Mouse (Mus musculus): ENCODE results near the gene Cox20. TPM values are rescaled to one million over a fixed set of nuclear protein-coding genes. Genes with fewer than 3 reads are reported as not detected.
A peak's percentile ranks its signal among the peaks of the same experiment; 100 is the strongest.

Cox20 gene
- polyA plus RNA-seq, 1 experiment from 2014 or later, result 134 TPM

DNA sequence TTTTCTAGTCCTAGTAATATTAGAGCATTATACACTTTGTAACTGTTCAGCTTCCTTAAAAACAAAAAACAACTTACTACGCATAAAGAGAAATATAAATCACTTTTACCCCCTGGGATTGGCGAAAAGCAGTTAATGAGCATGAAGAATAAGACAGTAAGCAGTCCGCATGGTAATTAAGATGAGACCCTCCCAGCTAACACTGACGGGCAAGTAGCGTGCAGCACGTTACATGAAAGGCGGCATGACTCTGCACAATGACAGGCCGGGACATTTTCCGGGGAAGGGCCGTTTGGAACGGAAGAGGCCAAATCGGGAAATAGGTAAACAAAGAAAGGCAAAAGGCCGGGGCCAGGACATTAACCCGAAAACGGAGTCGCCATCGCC is 935 bp upstream of the Cox20 start:
- H3K27ac ChIP-seq, result peak overlapping the region; percentile 100
- no peaks in the 10 kb centered on the region for H3K9me3 ChIP-seq (ENCODE audit: control insufficient read depth, low read length)
- WGBS, result under 1% methylated on average over 17 of the region's 17 CpGs
- no peaks in the 10 kb centered on the region for H3K27me3 ChIP-seq (ENCODE audit: control insufficient read depth, insufficient read depth, low read length)
- peak overlapping the region; percentile 97 for H3K4me2 ChIP-seq (replicated peaks)
- peak; percentile 73 for ATAC-seq (ENCODE audit: low FRiP score)
- peak overlapping the region; percentile 82 for H3K9ac ChIP-seq
- H3K36me3 ChIP-seq (replicated peaks; ENCODE audit: control insufficient read depth, insufficient read depth), result peaks cover 24% of the 10 kb centered on the region
- H3K4me3 ChIP-seq (replicated peaks; ENCODE audit: low read length), result peak overlapping the region; percentile 70
- DNase-seq (ENCODE audit: low spot score), result peak; percentile 84
- H3K4me1 ChIP-seq (replicated peaks; ENCODE audit: control insufficient read depth, insufficient read depth, low read length), result peaks cover 34% of the 10 kb centered on the region

DNA sequence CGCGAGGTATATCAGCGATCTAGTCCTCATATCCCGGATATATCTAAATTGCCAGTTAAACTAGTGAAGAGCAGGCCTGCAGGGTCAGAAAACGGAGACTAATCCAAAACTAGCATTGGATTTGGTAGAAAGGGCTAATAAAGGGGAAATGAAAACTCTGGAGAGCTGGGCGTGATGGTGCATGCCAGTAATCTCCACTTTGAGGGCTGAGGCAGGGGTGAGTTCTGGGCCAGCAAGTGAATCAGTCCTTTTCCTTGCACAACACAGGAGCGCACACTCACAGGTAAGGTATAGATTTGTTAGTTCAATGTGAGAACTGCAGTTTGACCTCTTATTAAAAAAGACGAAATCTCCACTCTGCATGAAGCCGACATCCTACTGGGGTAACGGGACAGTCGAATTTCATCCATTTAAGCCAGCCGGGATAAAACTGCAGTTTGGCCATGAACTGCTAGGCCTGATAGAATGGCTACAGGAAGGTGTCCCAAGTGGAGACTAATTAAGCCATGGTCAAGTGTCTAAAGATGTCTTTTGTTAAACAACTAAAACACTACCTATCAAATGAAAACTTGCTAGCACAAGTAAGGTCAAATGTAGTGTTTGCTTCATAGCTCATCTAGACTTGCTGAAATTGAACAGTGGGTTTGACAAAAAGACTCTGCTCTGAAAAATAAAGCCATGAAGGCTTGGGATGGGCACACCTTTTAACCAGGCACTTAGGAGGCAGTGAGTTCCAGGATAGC is 536 bp downstream of the Cox20 start:
- ATAC-seq (ENCODE audit: low FRiP score) (peak; percentile 7; the same call in 1 of the 2 replicates), DNase-seq (ENCODE audit: low spot score) (peak; percentile 56)
- no peaks in the 10 kb centered on the region for H3K9me3 ChIP-seq (ENCODE audit: control insufficient read depth, low read length)
- H3K9ac ChIP-seq, result peak overlapping the region; percentile 82
- peak overlapping the region; percentile 100 for H3K27ac ChIP-seq
- H3K4me2 ChIP-seq (replicated peaks), result peak overlapping the region; percentile 97
- peaks cover 34% of the 10 kb centered on the region for H3K4me1 ChIP-seq (replicated peaks; ENCODE audit: control insufficient read depth, insufficient read depth, low read length)
- under 1% methylated on average over 12 of the region's 12 CpGs for WGBS
- peak overlapping the region; percentile 70 for H3K4me3 ChIP-seq (replicated peaks; ENCODE audit: low read length)
- H3K36me3 ChIP-seq (replicated peaks; ENCODE audit: control insufficient read depth, insufficient read depth), result peaks cover 36% of the 10 kb centered on the region
- H3K27me3 ChIP-seq (ENCODE audit: control insufficient read depth, insufficient read depth, low read length), result no peaks in the 10 kb centered on the region

DNA sequence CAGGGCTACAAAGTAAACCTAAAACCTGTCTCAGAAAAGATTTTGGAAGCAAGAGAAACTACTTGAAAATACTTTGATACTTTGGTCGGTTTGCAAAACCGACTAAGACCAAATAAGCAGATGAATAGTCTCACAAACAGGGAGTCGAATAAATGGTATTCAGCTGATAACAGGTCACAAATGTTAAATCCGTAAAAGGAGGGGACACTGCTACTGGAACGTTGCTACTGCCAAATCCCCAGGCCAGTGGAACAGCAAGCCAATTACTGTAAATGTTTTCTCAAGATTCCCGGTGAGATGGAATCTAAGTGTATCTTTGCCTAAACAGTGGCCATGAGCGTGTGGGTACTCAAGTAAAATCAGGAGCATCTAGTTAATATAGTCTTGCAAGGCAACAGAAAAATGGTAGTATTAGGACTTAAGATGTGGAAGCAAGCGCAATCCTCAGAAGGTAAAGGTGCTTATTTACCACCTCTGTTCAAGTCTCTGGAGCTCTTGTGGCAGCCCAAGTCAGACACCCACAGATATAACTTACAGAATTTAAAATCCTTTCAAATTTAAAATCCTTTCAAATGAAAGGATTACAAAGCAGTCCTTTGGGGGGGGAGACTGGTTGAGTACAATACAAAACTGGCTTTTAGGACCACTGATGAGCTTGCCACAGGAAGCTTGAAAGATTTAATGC is 1.2 kb downstream of the Cox20 start:
- no peak for ATAC-seq (ENCODE audit: low FRiP score)
- no peak for DNase-seq (ENCODE audit: low spot score)
- Histone ChIP-seq H3K27me3 (ENCODE audit: control insufficient read depth, insufficient read depth, low read length) (no peaks in the 10 kb centered on the region), H3K4me2 (replicated peaks) (peak overlapping the region; percentile 97), H3K36me3 (replicated peaks; ENCODE audit: control insufficient read depth, insufficient read depth) (peaks cover 43% of the 10 kb centered on the region), H3K9ac (peak overlapping the region; percentile 82), H3K27ac (peak overlapping the region; percentile 100), H3K4me3 (replicated peaks; ENCODE audit: low read length) (peak overlapping the region; percentile 70), H3K4me1 (replicated peaks; ENCODE audit: control insufficient read depth, insufficient read depth, low read length) (peaks cover 34% of the 10 kb centered on the region), H3K9me3 (ENCODE audit: control insufficient read depth, low read length) (no peaks in the 10 kb centered on the region)
- whole genome bisulfite sequencing, result 21% methylated on average over 8 of the region's 8 CpGs

DNA sequence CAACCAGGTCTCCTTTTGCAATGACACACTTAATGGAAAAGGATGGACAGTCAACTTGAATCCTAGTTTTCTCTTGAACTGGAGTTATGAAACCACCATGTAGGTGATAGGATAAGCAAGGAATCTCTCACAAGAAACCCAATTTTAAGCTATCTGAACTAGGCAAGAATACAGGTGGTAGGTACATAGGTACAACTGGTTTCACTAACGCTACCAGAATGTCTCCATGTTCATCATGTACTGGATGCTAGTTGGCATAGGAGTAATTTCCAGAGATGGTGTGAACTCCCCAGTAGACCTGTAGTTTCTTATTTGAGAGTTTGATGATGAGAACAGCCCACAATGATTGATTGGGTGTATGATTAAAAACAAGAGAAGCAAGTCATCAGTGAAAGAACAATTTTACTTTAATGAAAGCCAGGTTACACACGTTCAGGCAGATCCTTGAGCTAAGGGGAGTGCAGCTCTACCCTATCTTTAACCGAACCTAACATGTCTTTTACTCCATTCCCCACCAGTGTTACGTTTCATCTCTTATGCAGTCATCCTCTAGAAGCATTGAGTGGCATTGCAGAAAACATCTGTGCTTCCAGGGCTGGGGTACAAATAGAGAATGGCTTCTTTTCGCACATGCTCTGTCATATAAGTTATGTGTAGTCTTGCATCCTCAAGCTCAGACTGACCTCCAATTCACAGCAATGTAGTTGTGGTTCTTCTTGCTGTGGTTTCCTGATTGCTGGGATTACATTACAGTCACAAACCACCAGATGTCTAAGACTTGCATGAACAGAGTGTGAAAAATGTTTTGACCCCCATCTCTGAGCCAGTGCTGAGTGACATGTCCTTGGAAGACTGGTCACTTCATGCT is 2.0 kb downstream of the Cox20 start:
- peaks cover 34% of the 10 kb centered on the region for H3K4me1 ChIP-seq (replicated peaks; ENCODE audit: control insufficient read depth, insufficient read depth, low read length)
- H3K9ac ChIP-seq, result peak overlapping the region; percentile 82
- H3K4me3 ChIP-seq (replicated peaks; ENCODE audit: low read length), result peak overlapping the region; percentile 70
- 39% methylated on average over 5 of the region's 5 CpGs for WGBS
- H3K9me3 ChIP-seq (ENCODE audit: control insufficient read depth, low read length), result no peaks in the 10 kb centered on the region
- H3K27me3 ChIP-seq (ENCODE audit: control insufficient read depth, insufficient read depth, low read length), result no peaks in the 10 kb centered on the region
- no peak for ATAC-seq (ENCODE audit: low FRiP score)
- H3K4me2 ChIP-seq (replicated peaks), result peak overlapping the region; percentile 97
- peak overlapping the region; percentile 100 for H3K27ac ChIP-seq
- no peak for DNase-seq (ENCODE audit: low spot score)
- peaks cover 51% of the 10 kb centered on the region for H3K36me3 ChIP-seq (replicated peaks; ENCODE audit: control insufficient read depth, insufficient read depth)

DNA sequence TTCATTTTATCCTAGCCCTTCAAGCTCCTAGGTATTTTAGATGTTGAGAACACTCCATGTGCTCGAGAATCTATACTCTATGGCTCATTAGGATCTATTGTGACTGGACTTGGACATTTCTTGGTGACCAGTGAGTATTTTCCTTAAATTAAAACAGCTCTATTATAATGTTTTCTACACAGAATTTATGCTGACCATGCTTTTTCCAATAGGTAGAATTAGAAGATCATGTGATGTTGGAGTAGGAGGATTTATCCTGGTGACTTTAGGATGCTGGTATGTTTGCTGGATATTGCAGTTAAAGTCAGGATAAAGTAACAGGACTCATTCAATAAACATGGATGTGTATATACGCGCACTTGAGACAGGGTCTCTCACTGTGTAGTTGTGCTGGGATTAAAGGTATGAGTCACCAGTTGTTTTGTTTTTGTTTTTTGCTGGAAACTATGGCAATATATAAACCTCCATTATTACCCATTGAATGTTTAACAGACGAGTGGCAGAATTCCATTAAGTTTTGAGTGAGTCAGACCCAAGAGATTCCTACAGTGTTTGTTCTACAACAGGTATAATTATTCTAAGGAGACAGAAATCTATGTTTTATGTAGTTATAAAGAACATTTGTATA is 2.9 kb downstream of the Cox20 start:
- WGBS, result 60% methylated on average over 4 of the region's 4 CpGs
- no peaks in the 10 kb centered on the region for H3K27me3 ChIP-seq (ENCODE audit: control insufficient read depth, insufficient read depth, low read length)
- H3K36me3 ChIP-seq (replicated peaks; ENCODE audit: control insufficient read depth, insufficient read depth), result peaks cover 58% of the 10 kb centered on the region
- H3K4me1 ChIP-seq (replicated peaks; ENCODE audit: control insufficient read depth, insufficient read depth, low read length), result peaks cover 29% of the 10 kb centered on the region
- no peak overlapping the region for H3K27ac ChIP-seq
- H3K9me3 ChIP-seq (ENCODE audit: control insufficient read depth, low read length), result no peaks in the 10 kb centered on the region
- no peak overlapping the region for H3K9ac ChIP-seq
- no peak for ATAC-seq (ENCODE audit: low FRiP score)
- peak overlapping the region; percentile 97 for H3K4me2 ChIP-seq (replicated peaks)
- H3K4me3 ChIP-seq (replicated peaks; ENCODE audit: low read length), result no peak overlapping the region
- DNase-seq (ENCODE audit: low spot score), result no peak

DNA sequence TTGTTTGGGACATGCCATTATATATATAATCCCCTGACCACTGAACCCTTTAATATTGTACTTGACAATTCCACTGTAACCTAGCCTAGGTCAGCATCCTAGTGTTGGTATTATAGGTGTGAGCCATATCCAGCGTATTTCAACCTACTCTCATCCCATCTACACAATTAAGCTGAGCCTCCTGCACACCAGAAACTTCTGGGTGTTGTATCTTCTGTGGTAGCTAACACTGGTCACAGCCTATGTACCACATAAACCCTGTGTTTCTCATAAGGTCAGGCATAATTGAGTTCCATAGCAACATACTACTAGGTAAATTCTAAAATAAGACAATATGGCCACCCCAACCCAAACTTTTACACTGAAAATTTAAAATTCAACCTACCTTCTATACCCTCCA is 4.3 kb downstream of the Cox20 start:
- no peak for ATAC-seq (ENCODE audit: low FRiP score)
- Histone ChIP-seq H3K4me1 (replicated peaks; ENCODE audit: control insufficient read depth, insufficient read depth, low read length) (peaks cover 23% of the 10 kb centered on the region), H3K36me3 (replicated peaks; ENCODE audit: control insufficient read depth, insufficient read depth) (peaks cover 72% of the 10 kb centered on the region), H3K27me3 (ENCODE audit: control insufficient read depth, insufficient read depth, low read length) (no peaks in the 10 kb centered on the region), H3K9ac (no peak overlapping the region), H3K4me2 (replicated peaks) (no peak overlapping the region), H3K4me3 (replicated peaks; ENCODE audit: low read length) (no peak overlapping the region), H3K9me3 (ENCODE audit: control insufficient read depth, low read length) (no peaks in the 10 kb centered on the region), H3K27ac (no peak overlapping the region)
- no peak for DNase-seq (ENCODE audit: low spot score)
- 84% methylated on average over 1 of the region's 1 CpGs for WGBS

DNA sequence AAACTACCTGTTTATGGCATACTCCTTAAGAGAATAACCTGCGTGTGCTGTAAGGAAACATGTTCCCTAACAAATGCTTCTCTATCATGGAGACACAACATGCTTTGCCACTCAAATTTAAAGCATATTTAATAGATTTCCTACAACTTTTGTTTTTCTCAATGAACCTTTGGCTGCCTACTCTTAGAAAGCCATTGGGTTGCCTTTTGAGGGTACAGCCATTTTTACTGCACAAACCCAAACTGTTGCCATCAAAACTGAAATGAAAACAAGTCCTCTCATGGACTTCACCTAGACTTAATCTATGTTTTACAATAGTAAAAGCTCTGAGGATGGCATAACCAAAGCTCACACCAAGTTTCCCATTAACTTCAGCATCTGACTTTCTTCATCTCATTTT is 5.6 kb downstream of the Cox20 start:
- H3K36me3 ChIP-seq (replicated peaks; ENCODE audit: control insufficient read depth, insufficient read depth), result peaks cover 82% of the 10 kb centered on the region

DNA sequence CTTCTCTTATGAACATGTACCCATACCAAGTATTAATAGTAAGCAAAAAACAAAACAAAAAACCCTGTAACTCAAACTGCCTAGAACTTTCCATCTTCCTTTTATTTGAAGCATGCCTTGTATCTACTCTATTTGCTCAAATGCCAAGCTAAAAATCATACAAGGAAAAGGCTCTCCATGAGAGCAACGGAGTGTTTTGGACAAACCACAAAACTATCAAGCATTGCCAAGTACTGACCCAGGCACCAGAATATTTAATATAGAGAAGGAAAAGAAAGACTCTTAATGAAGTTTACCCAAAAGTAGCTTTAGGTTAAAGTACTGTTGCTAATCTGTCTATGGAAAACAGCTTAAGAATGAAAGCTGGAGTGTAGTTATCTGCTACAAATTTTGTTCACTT is 7.4 kb downstream of the Cox20 start:
- peaks cover 7% of the 10 kb centered on the region for H3K4me1 ChIP-seq (replicated peaks; ENCODE audit: control insufficient read depth, insufficient read depth, low read length)
- ATAC-seq (ENCODE audit: low FRiP score), result no peak
- H3K4me2 ChIP-seq (replicated peaks), result no peak overlapping the region
- peaks cover 92% of the 10 kb centered on the region for H3K36me3 ChIP-seq (replicated peaks; ENCODE audit: control insufficient read depth, insufficient read depth)
- H3K9me3 ChIP-seq (ENCODE audit: control insufficient read depth, low read length), result no peaks in the 10 kb centered on the region
- WGBS, result 93% methylated on average over 1 of the region's 1 CpGs
- no peak overlapping the region for H3K9ac ChIP-seq
- DNase-seq (ENCODE audit: low spot score), result no peak
- no peak overlapping the region for H3K4me3 ChIP-seq (replicated peaks; ENCODE audit: low read length)
- no peaks in the 10 kb centered on the region for H3K27me3 ChIP-seq (ENCODE audit: control insufficient read depth, insufficient read depth, low read length)
- no peak overlapping the region for H3K27ac ChIP-seq

More for the DNA sequence above, 5.6 kb downstream of the Cox20 start:
- Histone ChIP-seq H3K4me2 (replicated peaks) (no peak overlapping the region), H3K9ac (no peak overlapping the region), H3K27me3 (ENCODE audit: control insufficient read depth, insufficient read depth, low read length) (no peaks in the 10 kb centered on the region), H3K9me3 (ENCODE audit: control insufficient read depth, low read length) (no peaks in the 10 kb centered on the region), H3K4me1 (replicated peaks; ENCODE audit: control insufficient read depth, insufficient read depth, low read length) (peaks cover 23% of the 10 kb centered on the region), H3K4me3 (replicated peaks; ENCODE audit: low read length) (no peak overlapping the region), H3K27ac (no peak overlapping the region)
- DNase-seq (ENCODE audit: low spot score) (no peak), ATAC-seq (ENCODE audit: low FRiP score) (no peak)
- WGBS, result 93% methylated on average over 1 of the region's 1 CpGs

Measured in hindbrain, embryonic 14.5 days (tissue).